Mouse (Mus musculus): ENCODE data around the gene Dock3. TPM values are rescaled to one million over a fixed set of nuclear protein-coding genes. Genes with fewer than 3 reads are reported as not detected.

Gene Dock3
- polyA plus RNA-seq, 1 experiment: 4.5 TPM

GRCm38 (mm10) chr9:106958452-106958851 lies 273.3 kb downstream of the Dock3 start:
- H3K4me1 ChIP-seq (ENCODE audit: control insufficient read depth, insufficient read depth, low read length): no peaks in the 10 kb centered on the region
- no peak for TF ChIP-seq POLR2A (IDR thresholded peaks at IDR 0.05; ENCODE audit: insufficient read depth, low read length)
- no peak for TF ChIP-seq CTCF (IDR thresholded peaks at IDR 0.05; ENCODE audit: low read depth, low read length)
- no peak for TF ChIP-seq EP300 (IDR thresholded peaks at IDR 0.05; ENCODE audit: insufficient read depth, low read depth, low read length)
- no peaks in the 10 kb centered on the region for H3K27me3 ChIP-seq (ENCODE audit: control insufficient read depth, insufficient read depth, low read length, poor library complexity, severe bottlenecking)

GRCm38 (mm10) chr9:106955486-106955885 lies 276.2 kb downstream of the Dock3 start:
- no peaks in the 10 kb centered on the region for H3K36me3 ChIP-seq (ENCODE audit: control insufficient read depth, insufficient read depth, low read length, poor library complexity, severe bottlenecking)
- TF ChIP-seq POLR2A (IDR thresholded peaks at IDR 0.05; ENCODE audit: insufficient read depth, low read length) (no peak), EP300 (IDR thresholded peaks at IDR 0.05; ENCODE audit: insufficient read depth, low read depth, low read length) (no peak), CTCF (IDR thresholded peaks at IDR 0.05; ENCODE audit: low read depth, low read length) (no peak)
- no peaks in the 10 kb centered on the region for H3K27me3 ChIP-seq (ENCODE audit: control insufficient read depth, insufficient read depth, low read length, poor library complexity, severe bottlenecking)
- no peak overlapping the region for H3K27ac ChIP-seq (ENCODE audit: insufficient read depth, low read length)
- no peak overlapping the region for H3K9ac ChIP-seq (ENCODE audit: low read depth, poor library complexity, severe bottlenecking)
- no peaks in the 10 kb centered on the region for H3K4me1 ChIP-seq (ENCODE audit: control insufficient read depth, insufficient read depth, low read length)
- H3K4me3 ChIP-seq (ENCODE audit: low read depth, low read length): no peak overlapping the region
- H3K9me3 ChIP-seq (replicated peaks; ENCODE audit: control insufficient read depth, insufficient read depth, low read length, poor library complexity, severe bottlenecking): no peaks in the 10 kb centered on the region

More at GRCm38 (mm10) chr9:106958452-106958851, 273.3 kb downstream of the Dock3 start:
- Histone ChIP-seq H3K36me3 (ENCODE audit: control insufficient read depth, insufficient read depth, low read length, poor library complexity, severe bottlenecking) (no peaks in the 10 kb centered on the region), H3K9me3 (replicated peaks; ENCODE audit: control insufficient read depth, insufficient read depth, low read length, poor library complexity, severe bottlenecking) (no peaks in the 10 kb centered on the region), H3K9ac (ENCODE audit: low read depth, poor library complexity, severe bottlenecking) (no peak overlapping the region), H3K27ac (ENCODE audit: insufficient read depth, low read length) (no peak overlapping the region), H3K4me3 (ENCODE audit: low read depth, low read length) (no peak overlapping the region)

DNA sequence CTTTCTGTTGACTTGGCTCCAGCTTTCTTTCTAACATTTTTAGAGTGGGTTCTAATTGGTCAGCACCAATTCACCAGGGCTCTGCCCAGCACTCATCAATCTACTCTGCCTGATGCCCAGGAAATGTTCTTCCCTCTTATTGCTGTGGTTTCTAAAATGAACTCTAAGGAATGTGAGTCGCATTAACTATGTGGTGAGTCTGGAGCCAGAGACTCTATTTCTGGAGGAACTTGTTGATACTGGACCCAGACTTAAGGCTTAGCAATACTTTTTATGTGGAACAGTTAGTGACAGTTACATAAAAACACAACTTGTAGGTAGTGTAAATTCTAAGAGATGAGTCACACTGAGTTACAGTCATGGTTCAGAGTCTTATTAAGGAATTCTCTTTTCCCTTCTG lies 296.7 kb downstream of the Dock3 start:
- no peaks in the 10 kb centered on the region for H3K36me3 ChIP-seq (ENCODE audit: control insufficient read depth, insufficient read depth, low read length, poor library complexity, severe bottlenecking)
- no peak overlapping the region for H3K9ac ChIP-seq (ENCODE audit: low read depth, poor library complexity, severe bottlenecking)
- TF ChIP-seq EP300 (IDR thresholded peaks at IDR 0.05; ENCODE audit: insufficient read depth, low read depth, low read length) (no peak), POLR2A (IDR thresholded peaks at IDR 0.05; ENCODE audit: insufficient read depth, low read length) (no peak), CTCF (IDR thresholded peaks at IDR 0.05; ENCODE audit: low read depth, low read length) (no peak)
- H3K4me3 ChIP-seq (ENCODE audit: low read depth, low read length): no peak overlapping the region
- no peak overlapping the region for H3K27ac ChIP-seq (ENCODE audit: insufficient read depth, low read length)
- H3K9me3 ChIP-seq (replicated peaks; ENCODE audit: control insufficient read depth, insufficient read depth, low read length, poor library complexity, severe bottlenecking): no peaks in the 10 kb centered on the region
- no peaks in the 10 kb centered on the region for H3K27me3 ChIP-seq (ENCODE audit: control insufficient read depth, insufficient read depth, low read length, poor library complexity, severe bottlenecking)
- no peaks in the 10 kb centered on the region for H3K4me1 ChIP-seq (ENCODE audit: control insufficient read depth, insufficient read depth, low read length)

- TF ChIP-seq POLR2A (IDR thresholded peaks at IDR 0.05; ENCODE audit: insufficient read depth, low read length) (no peak), CTCF (IDR thresholded peaks at IDR 0.05; ENCODE audit: low read depth, low read length) (no peak), EP300 (IDR thresholded peaks at IDR 0.05; ENCODE audit: insufficient read depth, low read depth, low read length) (no peak)
- no peak overlapping the region for H3K9ac ChIP-seq (ENCODE audit: low read depth, poor library complexity, severe bottlenecking)
- no peaks in the 10 kb centered on the region for H3K9me3 ChIP-seq (replicated peaks; ENCODE audit: control insufficient read depth, insufficient read depth, low read length, poor library complexity, severe bottlenecking)
- H3K4me3 ChIP-seq (ENCODE audit: low read depth, low read length): no peak overlapping the region
- no peaks in the 10 kb centered on the region for H3K36me3 ChIP-seq (ENCODE audit: control insufficient read depth, insufficient read depth, low read length, poor library complexity, severe bottlenecking)
- no peaks in the 10 kb centered on the region for H3K27me3 ChIP-seq (ENCODE audit: control insufficient read depth, insufficient read depth, low read length, poor library complexity, severe bottlenecking)
- no peak overlapping the region for H3K27ac ChIP-seq (ENCODE audit: insufficient read depth, low read length)
- H3K4me1 ChIP-seq (ENCODE audit: control insufficient read depth, insufficient read depth, low read length): no peaks in the 10 kb centered on the region
These were observed 316.8 kb downstream of the Dock3 start for GRCm38 (mm10) chr9:106914878-106915277.

- Histone ChIP-seq H3K27me3 (ENCODE audit: control insufficient read depth, insufficient read depth, low read length, poor library complexity, severe bottlenecking) (no peaks in the 10 kb centered on the region), H3K4me1 (ENCODE audit: control insufficient read depth, insufficient read depth, low read length) (no peaks in the 10 kb centered on the region), H3K4me3 (ENCODE audit: low read depth, low read length) (no peak overlapping the region), H3K9me3 (replicated peaks; ENCODE audit: control insufficient read depth, insufficient read depth, low read length, poor library complexity, severe bottlenecking) (no peaks in the 10 kb centered on the region), H3K27ac (ENCODE audit: insufficient read depth, low read length) (no peak overlapping the region), H3K9ac (ENCODE audit: low read depth, poor library complexity, severe bottlenecking) (no peak overlapping the region), H3K36me3 (ENCODE audit: control insufficient read depth, insufficient read depth, low read length, poor library complexity, severe bottlenecking) (no peaks in the 10 kb centered on the region)
- TF ChIP-seq CTCF (IDR thresholded peaks at IDR 0.05; ENCODE audit: low read depth, low read length) (no peak), POLR2A (IDR thresholded peaks at IDR 0.05; ENCODE audit: insufficient read depth, low read length) (no peak), EP300 (IDR thresholded peaks at IDR 0.05; ENCODE audit: insufficient read depth, low read depth, low read length) (no peak)
These were observed 317.9 kb downstream of the Dock3 start for GRCm38 (mm10) chr9:106913759-106914158.

DNA sequence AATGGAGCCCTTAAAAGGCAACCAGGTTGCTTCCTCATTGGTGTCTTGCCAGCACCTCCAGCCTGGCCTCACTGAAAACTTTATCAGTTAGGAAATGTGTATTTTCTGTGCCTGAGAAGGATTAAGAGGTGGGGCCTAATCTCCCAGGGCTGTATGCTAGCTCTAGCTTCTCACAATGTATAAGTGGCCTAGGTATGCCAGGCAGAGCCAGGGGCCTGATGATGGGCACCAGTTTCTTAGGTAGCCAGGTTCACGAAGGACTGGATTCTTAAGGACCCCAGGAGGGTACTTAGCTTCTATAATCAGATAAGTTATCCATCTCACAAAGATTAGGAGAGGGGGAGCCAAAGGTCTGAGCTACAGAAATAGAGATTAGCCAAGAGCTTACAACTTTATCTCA lies 320.1 kb downstream of the Dock3 start:
- no peaks in the 10 kb centered on the region for H3K36me3 ChIP-seq (ENCODE audit: control insufficient read depth, insufficient read depth, low read length, poor library complexity, severe bottlenecking)
- no peak overlapping the region for H3K4me3 ChIP-seq (ENCODE audit: low read depth, low read length)
- H3K4me1 ChIP-seq (ENCODE audit: control insufficient read depth, insufficient read depth, low read length): no peaks in the 10 kb centered on the region
- H3K27ac ChIP-seq (ENCODE audit: insufficient read depth, low read length): no peak overlapping the region
- no peak for TF ChIP-seq POLR2A (IDR thresholded peaks at IDR 0.05; ENCODE audit: insufficient read depth, low read length)
- no peak for TF ChIP-seq CTCF (IDR thresholded peaks at IDR 0.05; ENCODE audit: low read depth, low read length)
- no peak for TF ChIP-seq EP300 (IDR thresholded peaks at IDR 0.05; ENCODE audit: insufficient read depth, low read depth, low read length)
- no peaks in the 10 kb centered on the region for H3K9me3 ChIP-seq (replicated peaks; ENCODE audit: control insufficient read depth, insufficient read depth, low read length, poor library complexity, severe bottlenecking)
- H3K27me3 ChIP-seq (ENCODE audit: control insufficient read depth, insufficient read depth, low read length, poor library complexity, severe bottlenecking): no peaks in the 10 kb centered on the region
- H3K9ac ChIP-seq (ENCODE audit: low read depth, poor library complexity, severe bottlenecking): no peak overlapping the region

Measured in ES-Bruce4 (cell line).